Mouse (Mus musculus) E14TG2a.4 (cell line): ENCODE results near the gene Ipmk.

Experiments
- H3K27me3 ChIP-seq: 2 replicates; pipeline ENCODE4 v1.6.1; 2014; ENCODE audit warnings: low read length, control low read depth; ENCODE audit not compliant: insufficient read depth
- H3K36me3 ChIP-seq: 2 replicates; pipeline ENCODE4 v1.6.1; 2014; ENCODE audit warnings: low read length, control low read depth; ENCODE audit not compliant: insufficient read depth
- H3K4me1 ChIP-seq: replicated peaks from 2 replicates; pipeline ENCODE4 v1.6.1; 2014; ENCODE audit warnings: low read depth, low read length, control low read depth
- H3K4me3 ChIP-seq: replicated peaks from 2 replicates; pipeline ENCODE4 v1.5.1; 2014; ENCODE audit warnings: mild to moderate bottlenecking, low read length
- H3K9me3 ChIP-seq: 2 replicates; pipeline ENCODE4 v1.6.1; 2014; ENCODE audit warnings: low read length, control low read depth
- CTCF ChIP-seq: conservative IDR thresholded peaks from 2 replicates; pipeline ENCODE4 v1.5.1; 2014; ENCODE audit warnings: low read length
- NANOG ChIP-seq: IDR thresholded peaks from 2 replicates; pipeline ENCODE4 v1.6.1; 2014; ENCODE audit warnings: borderline replicate concordance, low read length, mixed read lengths
- POU5F1 ChIP-seq: IDR thresholded peaks from 2 replicates; pipeline ENCODE4 v1.6.1; 2014; ENCODE audit warnings: low read length, borderline replicate concordance

Gene Ipmk

DNA sequence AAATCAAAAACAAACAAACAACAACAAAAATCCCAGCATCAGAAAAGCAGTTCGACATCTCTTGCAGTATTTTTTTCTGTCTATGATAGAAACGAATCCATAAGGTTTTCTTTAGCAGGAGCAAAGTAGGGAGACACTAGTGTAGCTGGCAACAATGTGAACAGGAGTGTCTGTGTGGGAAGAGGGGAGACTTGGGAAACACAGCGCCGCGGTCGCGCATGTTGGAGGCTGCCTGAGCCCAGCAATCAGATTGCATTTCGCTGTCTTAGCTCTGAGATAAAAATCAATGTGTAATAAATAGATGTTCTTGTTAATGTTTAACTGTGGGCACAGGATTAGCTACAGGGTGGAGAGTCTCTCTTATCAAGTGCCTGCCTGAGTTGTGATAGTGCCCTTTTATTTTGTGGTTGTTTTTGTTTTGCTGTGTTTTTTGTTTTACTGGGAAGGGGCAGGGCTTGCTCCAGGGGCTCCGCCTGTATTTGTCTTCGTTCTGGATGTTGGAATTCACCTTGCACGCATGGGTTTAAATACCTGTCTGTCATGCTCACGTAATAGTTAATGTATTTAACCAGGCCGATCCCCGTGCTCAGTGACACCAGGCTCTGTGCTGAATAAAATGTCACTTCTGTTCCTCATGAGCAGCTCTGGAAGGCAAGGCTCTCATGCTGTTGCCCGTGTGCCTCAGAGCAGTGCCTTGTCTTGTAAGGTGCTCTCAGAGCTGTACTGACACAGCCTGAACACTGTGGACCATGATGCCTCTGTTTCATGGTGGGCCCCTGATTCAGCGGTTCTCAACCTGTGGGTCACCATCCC is 20.8 kb downstream of the Ipmk start:
- Histone ChIP-seq H3K4me1 (peaks cover 69% of the 10 kb centered on the region), H3K36me3 (peaks cover 84% of the 10 kb centered on the region), H3K4me3 (no peak overlapping the region), H3K9me3 (no peaks in the 10 kb centered on the region), H3K27me3 (no peaks in the 10 kb centered on the region)
- TF ChIP-seq POU5F1, result no peak
- TF ChIP-seq CTCF, result no peak
- no peak for TF ChIP-seq NANOG

DNA sequence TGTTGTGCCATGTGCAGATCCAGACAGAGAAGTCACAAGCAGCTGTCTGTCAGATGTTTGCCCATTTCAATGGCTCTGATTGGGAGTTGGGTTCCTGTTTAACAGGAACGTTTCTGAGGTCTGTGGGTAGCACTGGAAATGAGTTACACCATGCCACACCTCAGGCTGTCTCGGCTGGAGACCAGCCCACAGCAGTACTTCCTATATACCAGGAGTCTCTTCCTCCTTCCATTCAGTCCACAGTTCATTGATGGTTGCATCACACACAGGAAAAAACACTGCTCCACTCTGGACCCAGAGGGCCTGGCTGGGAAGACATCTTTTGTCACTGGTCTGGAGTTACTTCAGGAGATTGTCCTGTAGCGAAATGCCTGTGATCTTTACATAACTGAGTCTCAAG is 21.9 kb downstream of the Ipmk start:
- TF ChIP-seq NANOG (no peak), POU5F1 (no peak), CTCF (no peak)
- no peaks in the 10 kb centered on the region for H3K27me3 ChIP-seq

DNA sequence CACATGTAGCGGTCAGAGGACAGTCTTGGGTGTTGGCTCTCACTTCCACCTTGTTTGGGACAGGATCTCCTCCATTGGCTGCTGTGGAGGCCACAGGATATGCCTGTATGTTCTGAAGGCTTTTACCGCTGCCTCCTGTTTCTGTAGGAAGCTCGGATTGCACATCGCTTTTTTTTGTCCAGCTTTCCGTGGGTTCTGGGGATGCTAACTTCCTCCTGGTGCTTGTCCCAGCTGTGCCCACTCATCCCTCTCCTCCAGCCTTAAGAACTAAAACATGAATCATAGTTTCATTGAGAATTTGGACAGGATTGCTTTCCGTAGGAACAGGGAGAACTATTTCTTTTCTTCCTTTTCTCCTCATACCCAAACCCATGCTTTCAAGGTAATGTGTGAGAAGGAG is 24.3 kb downstream of the Ipmk start:
- no peak for TF ChIP-seq POU5F1
- no peak for TF ChIP-seq CTCF
- TF ChIP-seq NANOG, result no peak
- Histone ChIP-seq H3K36me3 (peaks cover 84% of the 10 kb centered on the region), H3K27me3 (no peaks in the 10 kb centered on the region), H3K4me1 (peaks cover 54% of the 10 kb centered on the region), H3K9me3 (no peaks in the 10 kb centered on the region), H3K4me3 (no peak overlapping the region)

More for the DNA sequence above, 21.9 kb downstream of the Ipmk start:
- Histone ChIP-seq H3K9me3 (no peaks in the 10 kb centered on the region), H3K4me3 (no peak overlapping the region), H3K4me1 (peaks cover 61% of the 10 kb centered on the region), H3K36me3 (peaks cover 84% of the 10 kb centered on the region)

DNA sequence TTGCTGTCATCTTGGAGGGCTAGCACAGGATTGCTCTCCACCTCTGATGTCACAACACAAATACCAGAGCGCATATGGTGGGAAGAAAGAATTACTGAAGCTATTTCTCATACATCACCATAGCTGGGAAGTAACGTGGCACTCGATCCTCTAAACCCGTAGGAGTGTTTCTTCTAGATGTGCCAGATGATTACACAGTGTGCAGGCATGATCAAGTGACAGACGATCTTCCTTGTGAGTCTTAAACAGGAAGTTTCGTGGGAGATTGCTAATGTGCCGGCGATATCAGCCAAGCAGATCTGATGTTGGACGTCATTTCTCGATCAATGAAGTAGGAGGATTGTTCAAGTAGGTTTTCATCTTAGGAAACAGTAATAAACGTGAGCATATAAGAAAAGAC is 26.1 kb downstream of the Ipmk start:
- Histone ChIP-seq H3K4me3 (no peak overlapping the region), H3K4me1 (peaks cover 43% of the 10 kb centered on the region), H3K36me3 (peaks cover 86% of the 10 kb centered on the region), H3K9me3 (no peaks in the 10 kb centered on the region), H3K27me3 (no peaks in the 10 kb centered on the region)
- TF ChIP-seq NANOG (no peak), POU5F1 (no peak), CTCF (no peak)

DNA sequence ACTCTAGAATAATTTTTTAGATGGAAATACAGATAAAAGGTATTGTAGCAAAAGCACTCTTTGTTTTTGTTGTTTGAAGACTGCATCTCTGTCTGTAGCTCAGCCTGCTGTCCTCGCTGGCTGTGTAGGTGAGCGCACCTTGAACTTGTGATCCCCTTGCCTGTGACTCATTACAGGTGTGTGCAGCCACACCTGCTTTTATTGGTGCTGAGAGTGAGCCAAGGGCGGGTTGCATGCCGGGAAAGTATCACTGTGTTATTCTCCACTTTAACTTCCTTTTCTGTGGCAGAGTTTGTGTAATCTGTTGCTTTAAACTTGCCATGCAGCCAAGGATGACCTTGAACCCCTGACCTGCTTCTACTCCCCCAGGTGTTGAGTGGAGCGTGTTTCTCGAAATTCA is 28.5 kb downstream of the Ipmk start:
- Histone ChIP-seq H3K36me3 (peaks cover 93% of the 10 kb centered on the region), H3K9me3 (no peaks in the 10 kb centered on the region), H3K27me3 (no peaks in the 10 kb centered on the region), H3K4me1 (peaks cover 42% of the 10 kb centered on the region), H3K4me3 (no peak overlapping the region)
- no peak for TF ChIP-seq CTCF
- TF ChIP-seq NANOG, result no peak
- no peak for TF ChIP-seq POU5F1

DNA sequence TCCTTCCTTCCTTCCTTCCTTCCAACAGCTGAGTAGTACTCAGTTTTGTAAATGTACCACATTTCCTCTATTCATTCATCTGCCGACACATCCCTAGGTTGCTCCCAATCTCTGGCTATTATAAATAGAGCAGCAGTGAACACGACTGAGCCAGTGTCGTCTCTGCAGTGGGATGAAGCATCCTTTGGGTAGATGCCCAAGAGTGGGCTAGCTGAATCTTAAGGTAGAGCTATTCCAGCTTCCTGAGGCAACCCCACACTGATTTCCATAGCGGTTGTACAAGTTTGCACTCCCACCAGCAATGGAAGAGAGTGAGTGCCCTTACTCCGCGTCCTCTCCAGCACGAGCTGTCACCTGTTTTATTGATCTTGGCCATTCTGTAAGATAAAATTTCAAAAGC is 32.8 kb downstream of the Ipmk start:
- peaks cover 92% of the 10 kb centered on the region for H3K36me3 ChIP-seq
- peaks cover 44% of the 10 kb centered on the region for H3K4me1 ChIP-seq
- H3K4me3 ChIP-seq, result no peak overlapping the region
- TF ChIP-seq NANOG (no peak), POU5F1 (no peak), CTCF (no peak)
- no peaks in the 10 kb centered on the region for H3K9me3 ChIP-seq
- H3K27me3 ChIP-seq, result no peaks in the 10 kb centered on the region

DNA sequence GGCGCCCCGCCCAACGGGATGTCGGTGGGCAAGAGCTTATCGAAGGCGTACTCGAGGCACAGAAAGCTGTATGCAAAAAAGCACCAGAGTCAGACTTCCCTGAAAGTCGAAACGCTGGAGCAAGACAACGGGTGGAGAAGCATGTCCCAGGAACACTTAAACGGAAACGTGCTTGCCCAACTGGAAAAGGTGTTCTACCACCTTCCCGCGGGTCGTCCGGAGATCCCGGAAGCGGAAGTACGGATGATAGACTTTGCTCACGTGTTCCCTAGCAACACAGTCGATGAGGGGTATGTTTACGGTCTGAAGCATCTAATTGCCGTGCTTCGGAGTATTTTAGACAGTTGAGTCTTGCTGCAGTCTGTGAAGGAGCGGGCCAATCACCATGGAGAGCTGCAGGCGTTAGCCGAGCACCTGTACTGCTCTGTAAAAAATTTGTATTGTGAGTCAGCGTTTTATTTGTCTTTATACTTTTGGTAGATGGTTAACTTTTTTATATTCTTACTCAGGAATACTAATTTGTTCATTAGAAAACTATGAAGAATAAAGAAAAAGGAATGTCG is 34.0 kb downstream of the Ipmk start:
- Histone ChIP-seq H3K36me3 (peaks cover 81% of the 10 kb centered on the region), H3K4me1 (peaks cover 36% of the 10 kb centered on the region)

DNA sequence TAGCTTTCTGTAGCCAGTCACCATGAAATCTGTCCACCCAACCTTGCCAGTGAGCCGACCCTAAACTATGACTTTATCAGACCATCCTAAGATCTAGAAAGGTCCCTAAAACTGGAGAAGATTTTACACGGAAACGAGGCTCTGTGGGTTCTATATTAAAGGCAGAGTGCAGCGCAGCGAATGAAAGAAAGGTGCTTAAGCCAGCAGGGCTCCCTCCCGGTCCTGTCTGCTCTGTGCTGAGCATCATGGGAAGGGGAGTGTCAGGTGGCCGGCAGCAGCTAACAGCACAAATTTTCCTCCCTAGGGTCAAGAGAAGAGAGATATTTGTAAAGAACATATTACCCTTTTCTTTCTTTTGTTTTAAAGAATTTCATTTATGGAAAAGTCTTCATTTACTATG is 34.5 kb downstream of the Ipmk start:
- Histone ChIP-seq H3K27me3 (no peaks in the 10 kb centered on the region), H3K9me3 (no peaks in the 10 kb centered on the region), H3K4me3 (peak overlapping the region; percentile 45), H3K4me1 (peaks cover 37% of the 10 kb centered on the region), H3K36me3 (peaks cover 75% of the 10 kb centered on the region)
- TF ChIP-seq CTCF (no peak), NANOG (no peak), POU5F1 (no peak)

More for the DNA sequence above, 34.0 kb downstream of the Ipmk start:
- no peak for TF ChIP-seq POU5F1
- TF ChIP-seq NANOG, result no peak
- TF ChIP-seq CTCF, result no peak
- Histone ChIP-seq H3K4me3 (peak overlapping the region; percentile 45), H3K9me3 (no peaks in the 10 kb centered on the region), H3K27me3 (no peaks in the 10 kb centered on the region)
